Mouse (Mus musculus) stomach, postnatal 0 days (tissue): ENCODE measurements around the gene Ash1l. TPM values are rescaled to one million over a fixed set of nuclear protein-coding genes. Genes with fewer than 3 reads are reported as not detected.
A peak's percentile ranks its signal among the peaks of the same experiment; 100 is the strongest.

Source experiments
- ATAC-seq: fragments of 200-750 bp; cut with Nextera tagmentation; 2 replicates; pipeline ENCODE4 v1.8.0; 2017; ENCODE audit not compliant: low FRiP score, low TSS enrichment
- DNase-seq: peaks from one replicate; pipeline ENCODE4 v3.0.0-alpha.2; 2016; ENCODE audit warnings: low spot score
- H3K27ac ChIP-seq: fragments of 300-500 bp; sonication (generic); replicated peaks from 2 replicates; pipeline ENCODE4 v1.5.1; 2014; ENCODE audit warnings: mild to moderate bottlenecking, control low read depth
- H3K27me3 ChIP-seq: fragments of 300-500 bp; sonication (generic); 2 replicates; pipeline ENCODE4 v1.6.1; 2014; ENCODE audit warnings: low read length; ENCODE audit not compliant: control insufficient read depth, insufficient read depth
- H3K36me3 ChIP-seq: fragments of 300-500 bp; sonication (generic); 2 replicates; pipeline ENCODE4 v1.6.1; 2014; ENCODE audit warnings: low read length, mixed read lengths; ENCODE audit not compliant: control insufficient read depth, insufficient read depth
- H3K4me1 ChIP-seq: fragments of 300-500 bp; sonication (generic); replicated peaks from 2 replicates; pipeline ENCODE4 v1.6.1; 2014; ENCODE audit warnings: antibody characterized with exemption; ENCODE audit not compliant: control insufficient read depth, insufficient read depth
- H3K4me2 ChIP-seq: fragments of 300-500 bp; sonication (generic); replicated peaks from 2 replicates; pipeline ENCODE4 v1.6.1; 2014; ENCODE audit warnings: low read depth, mild to moderate bottlenecking, control low read depth, moderate library complexity
- H3K4me3 ChIP-seq: fragments of 300-500 bp; sonication (generic); 2 replicates; pipeline ENCODE4 v1.5.1; 2014; ENCODE audit warnings: low read depth, low read length, control low read depth
- H3K9ac ChIP-seq: fragments of 300-500 bp; sonication (generic); 2 replicates; pipeline ENCODE4 v1.6.1; 2014; ENCODE audit warnings: mild to moderate bottlenecking, low read length, control low read depth, mixed read lengths
- H3K9me3 ChIP-seq: fragments of 300-500 bp; sonication (generic); 2 replicates; pipeline ENCODE4 v1.6.1; 2016; ENCODE audit warnings: low read length; ENCODE audit not compliant: control insufficient read depth
- CTCF ChIP-seq: IDR thresholded peaks from 2 replicates; pipeline ENCODE4 v1.5.1; 2016; ENCODE audit warnings: antibody characterized with exemption, low read depth, mild to moderate bottlenecking, moderate library complexity
- EP300 ChIP-seq: optimal IDR thresholded peaks from 2 replicates; pipeline ENCODE3; 2016; ENCODE audit warnings: antibody characterized with exemption
- WGBS: fragments of 180-500 bp; shearing (Covaris S2); extraction: QIAGEN DNeasy Blood & Tissue Kit; methylation state at CpG from one replicate; pipeline ENCODE4 v1.1.7; 2014; 5-methylcytosine and 5-hydroxymethylcytosine counted together
- polyA plus RNA-seq: library from polyadenylated mRNA; unstranded; fragments of >200 nt; fragmentation: Nextera tagmentation; extraction: Ambion mirVana; gene quantifications from 2 replicates; pipeline ENCODE4 v1.2.1, GENCODE M21; 2015

The Ash1l gene
- polyA plus RNA-seq, 1 experiment from 2014 or later = 9.2 TPM

DNA sequence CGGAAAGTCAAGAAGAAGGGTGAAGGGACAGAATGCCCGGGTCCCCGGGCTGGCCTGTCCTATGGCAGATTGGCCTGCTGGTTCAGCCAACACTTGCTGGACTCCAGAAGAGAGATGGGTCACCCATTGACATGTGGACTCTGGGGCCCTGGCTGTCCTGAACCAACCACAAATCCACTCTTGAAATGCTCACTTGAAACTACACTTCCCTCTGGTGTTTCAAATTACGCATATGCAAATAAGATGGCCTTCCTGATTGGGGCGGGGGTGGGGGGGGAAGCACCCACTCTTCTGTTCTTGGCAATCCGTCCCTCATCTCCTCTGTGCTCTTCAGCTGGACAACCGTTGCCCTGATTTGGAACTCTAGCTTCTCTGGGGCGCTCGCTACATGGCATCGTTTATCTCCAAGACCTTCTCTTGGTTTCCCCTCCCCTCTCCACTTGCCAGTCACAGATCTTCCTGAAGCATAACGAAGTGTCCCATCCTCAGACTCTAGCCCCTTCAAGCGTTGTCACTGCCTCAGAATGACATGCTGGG, 134.3 kb downstream of the Ash1l start:
- Histone ChIP-seq H3K27ac (no peak overlapping the region), H3K9ac (no peak overlapping the region), H3K4me3 (no peak overlapping the region), H3K4me2 (no peak overlapping the region), H3K9me3 (no peaks in the 10 kb centered on the region), H3K4me1 (peaks cover 6% of the 10 kb centered on the region; the same call in 1 of the 2 replicates), H3K36me3 (no peaks in the 10 kb centered on the region; the same call in 1 of the 2 replicates), H3K27me3 (no peaks in the 10 kb centered on the region)
- 84% methylated on average over 12 of the region's 12 CpGs for WGBS
- ATAC-seq (no peak), DNase-seq (no peak)
- TF ChIP-seq CTCF = no peak
- no peak for TF ChIP-seq EP300

DNA sequence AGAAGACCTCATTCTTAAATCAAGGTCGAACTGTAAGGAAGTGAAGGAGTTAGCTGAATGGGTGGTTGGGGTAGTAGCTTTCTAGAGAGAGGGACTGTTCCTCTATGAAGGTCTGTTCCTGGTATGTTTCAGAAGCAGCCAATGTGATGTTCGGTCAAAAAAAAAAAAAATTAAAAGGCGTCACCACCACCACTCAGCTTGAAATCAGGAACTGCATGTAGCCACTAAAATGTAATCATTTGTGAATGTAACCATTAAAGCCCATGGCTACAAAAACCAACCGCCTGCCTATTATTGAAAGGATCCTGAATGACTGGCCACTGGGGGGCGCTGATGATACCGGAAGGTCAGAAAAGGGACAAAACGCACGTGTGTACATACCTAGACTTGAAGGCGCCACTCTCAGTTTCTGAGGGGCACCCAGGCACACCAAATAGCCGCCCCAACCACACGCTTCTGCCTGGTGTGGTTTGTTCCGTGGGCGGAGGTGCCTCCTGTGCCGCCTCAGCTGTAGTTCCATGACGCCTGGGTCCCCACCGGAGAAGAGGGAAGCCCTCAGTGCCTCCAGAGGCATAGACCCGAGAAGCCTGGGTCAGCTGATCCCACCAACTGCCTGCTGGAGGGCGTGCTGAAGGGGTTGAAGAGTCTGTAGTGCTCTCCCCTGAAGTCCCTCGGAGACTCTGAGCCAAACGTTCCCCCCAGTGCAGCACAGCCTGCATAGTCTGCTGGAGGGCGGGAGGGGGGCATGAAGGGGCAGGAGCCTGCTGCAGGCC, 137.1 kb downstream of the Ash1l start:
- Histone ChIP-seq H3K9me3 (no peaks in the 10 kb centered on the region), H3K9ac (no peak overlapping the region), H3K36me3 (no peaks in the 10 kb centered on the region; the same call in 1 of the 2 replicates), H3K4me1 (peaks cover 9% of the 10 kb centered on the region; the same call in 1 of the 2 replicates), H3K27me3 (no peaks in the 10 kb centered on the region), H3K4me3 (no peak overlapping the region), H3K27ac (no peak overlapping the region), H3K4me2 (peak overlapping the region; percentile 39)
- 24% methylated on average over 21 of the region's 21 CpGs for WGBS
- no peak for TF ChIP-seq EP300
- TF ChIP-seq CTCF = peak; percentile 84
- ATAC-seq (peak; percentile 16; the same call in 1 of the 2 replicates), DNase-seq (peak; percentile 91)

DNA sequence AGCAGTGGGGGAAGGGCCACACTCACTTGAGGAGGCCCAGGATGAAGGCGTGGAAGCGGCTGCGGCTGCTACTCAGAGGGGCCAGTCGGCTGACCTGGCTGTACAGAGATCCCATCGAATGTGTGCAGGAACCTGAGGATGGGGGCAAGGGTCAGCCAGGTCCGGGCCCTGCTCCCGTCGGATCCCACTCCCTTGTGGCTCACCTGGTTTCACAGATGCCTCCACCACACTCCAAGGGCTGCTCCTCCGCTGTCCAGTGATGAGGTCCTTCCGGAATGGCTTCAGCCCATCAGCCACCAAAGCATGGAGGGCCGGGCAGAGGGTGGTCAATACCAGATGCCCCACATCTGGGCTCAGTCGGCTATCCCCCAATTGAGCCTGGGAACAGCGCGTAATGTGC, 138.6 kb downstream of the Ash1l start:
- ATAC-seq (no peak), DNase-seq (no peak)
- WGBS = 54% methylated on average over 14 of the region's 14 CpGs
- H3K4me3 ChIP-seq = peak overlapping the region; percentile 64
- peak overlapping the region; percentile 64 for H3K9ac ChIP-seq
- H3K4me2 ChIP-seq = peak overlapping the region; percentile 100
- TF ChIP-seq EP300 = no peak
- TF ChIP-seq CTCF = no peak
- H3K27me3 ChIP-seq = no peaks in the 10 kb centered on the region
- no peaks in the 10 kb centered on the region for H3K9me3 ChIP-seq
- no peaks in the 10 kb centered on the region; the same call in 1 of the 2 replicates for H3K36me3 ChIP-seq
- H3K27ac ChIP-seq = no peak overlapping the region; the same call in 1 of the 2 replicates
- H3K4me1 ChIP-seq = peaks cover 9% of the 10 kb centered on the region; the same call in 1 of the 2 replicates

DNA sequence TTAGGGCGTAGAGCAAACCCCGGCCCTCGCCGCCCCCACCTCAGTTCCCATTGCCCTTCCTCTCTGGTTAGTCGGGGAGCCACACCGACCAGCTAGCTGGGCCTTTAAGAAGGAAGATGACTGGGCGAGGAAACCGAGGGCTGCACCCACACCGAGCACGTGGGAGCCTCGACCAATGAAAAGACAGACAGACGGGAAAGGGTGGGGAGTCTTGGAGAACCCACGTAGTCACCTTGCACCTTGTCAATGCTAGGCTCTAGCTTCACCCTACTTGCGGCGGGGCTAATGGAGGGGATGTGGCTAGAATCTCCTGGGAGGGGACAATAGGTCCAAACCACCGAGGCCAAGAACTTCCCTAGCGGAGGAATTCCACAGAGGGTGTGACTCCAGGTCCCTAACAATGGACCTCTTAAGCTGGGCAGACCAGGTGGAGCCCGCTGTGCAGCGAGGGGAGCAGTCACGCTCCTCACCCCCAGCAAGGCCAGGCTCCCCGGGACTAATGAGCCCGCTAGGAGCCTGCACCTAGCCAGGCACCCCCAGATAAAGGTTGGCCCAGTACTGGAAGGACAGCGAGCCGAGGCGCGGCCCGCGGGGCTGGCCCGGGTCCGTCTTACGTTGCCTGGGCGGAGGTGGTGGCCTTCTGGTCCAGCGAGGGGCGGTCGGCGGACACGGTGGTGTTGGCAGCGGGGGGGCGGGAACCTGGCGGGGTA, 139.6 kb downstream of the Ash1l start:
- peak overlapping the region; percentile 100 for H3K4me2 ChIP-seq
- WGBS = under 1% methylated on average over 35 of the region's 40 CpGs
- H3K27me3 ChIP-seq = no peaks in the 10 kb centered on the region
- H3K4me1 ChIP-seq = peaks cover 9% of the 10 kb centered on the region; the same call in 1 of the 2 replicates
- DNase-seq = peak; percentile 93
- no peaks in the 10 kb centered on the region for H3K9me3 ChIP-seq
- peak overlapping the region; percentile 64 for H3K4me3 ChIP-seq
- peak overlapping the region; percentile 73 for H3K9ac ChIP-seq
- TF ChIP-seq EP300 = no peak
- TF ChIP-seq CTCF = no peak
- peak overlapping the region; percentile 91 for H3K27ac ChIP-seq
- ATAC-seq = peak; percentile 87
- H3K36me3 ChIP-seq = peaks cover 3% of the 10 kb centered on the region; the same call in 1 of the 2 replicates

DNA sequence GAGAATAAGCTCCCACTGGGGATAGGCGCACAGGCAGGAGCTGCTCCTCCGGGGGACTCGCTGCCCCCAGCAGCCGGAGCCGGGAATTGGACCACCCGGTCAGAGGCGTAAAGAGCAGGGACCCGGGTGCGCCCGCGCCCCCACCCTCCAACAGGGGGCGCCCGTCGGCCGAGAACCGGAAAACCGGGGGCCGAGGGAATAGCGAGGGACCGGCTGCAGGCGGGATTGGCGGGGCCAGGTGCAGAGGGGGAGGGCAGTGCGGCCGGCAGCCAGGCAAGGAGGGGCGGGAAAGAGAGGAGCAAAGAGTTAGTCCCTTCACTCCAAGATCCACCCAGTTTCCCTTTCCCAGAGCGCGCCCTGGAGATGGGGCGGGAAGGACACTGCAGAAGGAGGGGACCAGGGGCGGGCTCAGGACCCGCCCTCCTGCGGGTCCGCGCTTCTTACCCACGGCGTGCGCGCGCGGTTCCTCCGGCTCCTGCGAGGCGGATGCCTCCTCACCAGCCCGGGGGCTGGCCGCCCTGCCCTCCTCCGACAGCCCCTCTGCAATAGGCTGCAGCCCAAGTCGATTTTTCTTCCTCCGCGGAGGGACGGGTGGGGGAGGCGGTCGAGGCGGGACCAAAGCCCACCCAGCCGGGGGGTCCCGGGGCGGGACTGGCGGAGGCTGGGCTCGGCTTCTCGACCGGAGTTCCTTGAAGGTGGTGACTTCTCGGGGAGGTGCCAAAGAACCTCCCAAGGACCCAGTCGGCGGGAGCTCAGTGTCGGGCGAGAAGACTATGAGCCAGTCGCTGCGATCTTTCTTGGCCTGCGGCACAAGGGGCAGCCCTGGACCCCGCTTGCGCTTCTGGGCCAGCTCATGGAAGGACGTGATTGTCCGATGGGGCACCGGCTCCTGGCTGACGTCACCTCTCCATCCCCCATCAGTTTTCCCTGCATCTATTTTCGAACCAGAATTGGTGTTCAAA, 140.6 kb downstream of the Ash1l start:
- DNase-seq = peak; percentile 87
- H3K9me3 ChIP-seq = no peaks in the 10 kb centered on the region
- peak overlapping the region; percentile 64 for H3K4me3 ChIP-seq
- H3K27ac ChIP-seq = peak overlapping the region; percentile 91
- H3K4me2 ChIP-seq = peak overlapping the region; percentile 100
- WGBS = under 1% methylated on average over 62 of the region's 74 CpGs
- peaks cover 9% of the 10 kb centered on the region; the same call in 1 of the 2 replicates for H3K4me1 ChIP-seq
- peaks cover 8% of the 10 kb centered on the region; the same call in 1 of the 2 replicates for H3K36me3 ChIP-seq
- H3K27me3 ChIP-seq = no peaks in the 10 kb centered on the region
- ATAC-seq = peak; percentile 53
- H3K9ac ChIP-seq = peak overlapping the region; percentile 73
- TF ChIP-seq EP300 = peak; percentile 5
- TF ChIP-seq CTCF = peak; percentile 87
